Mouse (Mus musculus): ENCODE data around the gene Ercc4.

Ercc4 gene

DNA sequence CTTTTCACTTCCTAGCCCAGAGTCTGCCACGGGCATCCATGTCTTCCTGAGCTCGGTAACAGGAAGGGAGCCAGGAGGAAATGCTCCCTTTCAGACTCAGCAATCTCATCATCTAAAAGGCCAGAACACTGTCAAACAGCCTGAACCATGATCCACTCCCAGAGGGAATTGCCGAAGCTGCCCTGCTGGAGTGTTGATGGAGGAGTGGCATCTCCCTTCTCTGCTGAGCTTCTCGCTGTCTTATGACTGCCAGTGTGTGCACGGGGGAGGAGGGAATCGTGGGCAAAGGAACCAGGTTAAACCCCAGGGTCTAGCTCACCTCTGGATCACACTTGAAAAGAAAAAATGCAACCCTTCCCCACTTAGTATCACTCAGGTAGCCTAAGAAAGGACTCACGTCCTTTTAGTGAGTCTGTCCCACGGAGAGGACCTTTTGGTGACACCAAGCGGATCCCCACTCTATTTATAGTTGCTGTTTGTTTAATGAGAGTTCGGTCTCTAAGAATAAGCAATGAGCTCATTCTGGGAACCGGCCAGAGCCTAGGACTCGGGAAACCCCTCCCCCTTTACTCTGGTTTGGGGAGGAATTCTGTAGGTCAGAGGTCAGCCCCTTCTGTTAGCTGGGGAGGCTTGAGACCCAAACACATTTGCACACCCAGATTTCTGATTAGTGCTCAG, 80.1 kb downstream of the Ercc4 start:
- in situ Hi-C loops (cut with MboI, MseI), result no loop called here

- in situ Hi-C loops (cut with MboI, MseI), result no loop called here
Measured at GRCm38 (mm10) chr16:13190471-13190870, 81.0 kb downstream of the Ercc4 start.

DNA sequence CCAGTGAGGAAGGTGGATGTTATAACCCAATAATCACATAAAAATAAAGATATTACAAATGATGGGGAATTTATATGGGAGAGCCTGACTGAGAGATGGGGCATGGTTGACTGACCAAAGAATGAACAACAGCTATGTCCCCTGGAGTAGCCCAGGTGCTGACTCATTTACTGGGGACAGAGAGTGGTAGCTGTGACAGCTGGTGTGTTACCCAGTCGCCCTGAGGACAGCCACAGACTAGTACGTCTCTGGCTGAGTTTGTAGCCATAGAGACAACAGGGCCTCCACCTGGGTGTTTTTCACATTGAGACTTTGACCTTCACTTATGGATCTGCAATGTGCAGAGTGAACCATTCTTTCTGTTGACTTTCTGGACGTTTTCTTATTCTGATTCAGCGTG, 81.7 kb downstream of the Ercc4 start:
- in situ Hi-C loops (cut with MboI, MseI), result no loop called here

DNA sequence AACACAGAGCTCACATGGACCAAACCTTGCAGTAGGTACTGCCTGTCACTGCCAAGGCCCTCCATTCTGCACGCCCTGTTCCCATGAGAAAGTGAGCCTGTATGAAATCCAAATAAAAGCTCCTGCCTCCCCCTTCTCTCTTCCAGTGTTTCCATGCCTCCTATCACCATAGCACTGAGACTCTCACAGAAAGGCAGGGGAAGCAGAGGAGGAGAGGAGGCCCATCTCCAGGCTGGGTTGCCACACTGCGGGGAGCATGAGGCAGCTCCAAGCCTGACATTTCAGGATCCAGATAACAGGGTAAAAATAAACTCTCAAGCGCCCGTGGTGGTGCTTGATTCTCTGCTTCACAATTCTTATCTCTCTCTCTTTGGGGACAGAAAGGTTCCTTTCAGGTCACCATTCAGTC, 84.2 kb downstream of the Ercc4 start:
- in situ Hi-C loops (cut with MboI, MseI), result no loop called here

DNA sequence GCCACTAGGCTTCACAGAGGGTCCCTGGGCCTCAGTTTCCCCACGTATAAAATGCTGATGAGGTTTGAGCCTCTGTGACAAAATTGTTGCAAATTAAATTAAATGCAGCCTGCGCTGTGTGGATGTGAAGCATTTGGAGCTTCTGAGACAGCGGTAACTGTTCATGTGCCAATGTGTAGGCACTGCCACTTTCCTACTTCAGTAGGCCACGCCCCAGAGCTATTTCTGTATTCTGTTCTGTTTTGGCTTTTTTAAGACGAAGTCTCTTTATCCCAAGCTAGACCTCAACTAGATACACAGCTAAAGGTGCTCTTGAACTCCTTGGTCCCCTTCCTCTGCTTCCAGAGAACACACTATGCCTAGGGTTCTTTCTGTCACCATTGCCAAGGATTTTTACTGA, 85.4 kb downstream of the Ercc4 start:
- in situ Hi-C loops (cut with MboI, MseI), result no loop called here

DNA sequence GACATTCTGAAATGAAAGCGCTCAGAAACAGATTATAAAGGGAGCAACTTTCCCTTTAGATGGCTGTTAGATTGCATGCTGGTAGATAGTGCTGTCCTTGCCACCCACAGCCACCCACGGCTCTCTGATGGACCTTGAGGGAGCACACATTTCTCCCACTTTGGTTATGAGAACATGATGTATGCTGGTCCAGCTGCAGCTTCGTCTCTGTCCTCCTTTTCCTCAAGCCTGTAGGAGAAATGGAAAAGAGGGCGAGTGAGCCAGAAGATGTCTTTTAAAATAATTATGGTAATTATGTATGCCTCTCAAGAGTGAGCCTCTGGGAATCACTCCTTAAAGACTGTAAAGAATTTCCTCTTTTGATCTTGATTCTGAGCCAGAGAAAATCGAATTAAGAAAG, 87.1 kb downstream of the Ercc4 start:
- in situ Hi-C loops (cut with MboI, MseI), result no loop called here

- in situ Hi-C loops (cut with MboI, MseI), result no loop called here
Measured at GRCm38 (mm10) chr16:13197293-13197692, 87.8 kb downstream of the Ercc4 start.

GRCm38 (mm10) chr16:13199204-13199603, 89.7 kb downstream of the Ercc4 start:
- in situ Hi-C loops (cut with MboI, MseI), result no loop called here

Data from T-helper 17 cell (primary cell).